ENCODE assay signal across 28 mouse cellular contexts in genomic region chrX:136693196-136693595, GRCm38 (mm10). TPM values are rescaled to one million over a fixed set of nuclear protein-coding genes. Genes with fewer than 3 reads are reported as not detected.
DNase-seq lines count a peak whose midpoint lies in the region; ATAC-seq and TF ChIP-seq lines count a peak whose summit lies in the region.
"Had no signal": no experiment of that assay in that cellular context is flagged by ENCODE, and none has a peak within 500 bp of the region (broad histone marks: within the 10 kb centered on the region; RNA-seq: fewer than 3 reads in every experiment).

No protein-coding gene starts in this region.

- DNase-seq in cerebellum, postnatal 25 days: peak; percentile 11 to 14
- no peak for DNase-seq in cerebellum, adult 9-11 months
- no peak for DNase-seq in hindbrain, embryonic 10.5 days (ENCODE audit: low spot score)
- no peak for DNase-seq in hindbrain, embryonic 14.5 days (ENCODE audit: low spot score)
- DNase-seq in brain, embryonic 14.5 days (ENCODE audit: low read depth): peak; percentile 0
- DNase-seq in embryo, embryonic 11 days: no peak
- DNase-seq: adrenal gland, postnatal 10 days; cerebellum, adult 11 months; gastrocnemius, postnatal 14 days; heart, postnatal 14 days; kidney, adult 8-10 months; kidney, postnatal 4 days; right cerebral cortex, adult 18-20 months; spleen, adult 18-20 months; thymus, adult 18-20 months; thymus, postnatal 36 days had no signal

- no peak for ATAC-seq in hindbrain, embryonic 14.5 days (ENCODE audit: low FRiP score)
- ATAC-seq in midbrain, embryonic 15.5 days (replicated peaks): peak; percentile 44; the same call in 1 of the 2 replicates
- ATAC-seq: intestine, embryonic 16.5 days; Patski had no signal

- 86% methylated on average over 5 of the region's 5 CpGs for WGBS in hindbrain, embryonic 10.5 days
- WGBS in hindbrain, embryonic 14.5 days: 80% methylated on average over 5 of the region's 5 CpGs
- 82% methylated on average over 5 of the region's 5 CpGs for WGBS in midbrain, embryonic 15.5 days

- no peaks in the 10 kb centered on the region for H3K9me3 ChIP-seq in hindbrain, embryonic 10.5 days
- H3K9me3 ChIP-seq in hindbrain, embryonic 14.5 days (ENCODE audit: control insufficient read depth, low read length): no peaks in the 10 kb centered on the region
- no peaks in the 10 kb centered on the region for H3K9me3 ChIP-seq in midbrain, embryonic 15.5 days
- H3K9me3 ChIP-seq: hindbrain, embryonic 15.5 days; limb, embryonic 13.5 days; lung, embryonic 15.5 days; midbrain, embryonic 12.5 days; neural tube, embryonic 12.5 days had no signal

- H3K4me2 ChIP-seq in hindbrain, embryonic 14.5 days (replicated peaks): no peak overlapping the region
- no peak overlapping the region for H3K4me2 ChIP-seq in midbrain, embryonic 15.5 days
- H3K4me2 ChIP-seq: hindbrain, embryonic 15.5 days; limb, embryonic 13.5 days; liver, embryonic 11.5 days; lung, embryonic 15.5 days; midbrain, embryonic 12.5 days; neural tube, embryonic 12.5 days had no signal

- no peak for TF ChIP-seq POLR2A in brain, embryonic 14.5 days (IDR thresholded peaks at IDR 0.05; ENCODE audit: borderline replicate concordance, extremely low read depth, insufficient read depth, insufficient read length, poor library complexity, severe bottlenecking)

- H3K27ac ChIP-seq in hindbrain, embryonic 10.5 days: peak overlapping the region; percentile 36; the same call in 1 of the 2 replicates
- no peak overlapping the region for H3K27ac ChIP-seq in hindbrain, embryonic 14.5 days
- peak overlapping the region; percentile 25; the same call in 1 of the 2 replicates for H3K27ac ChIP-seq in midbrain, embryonic 15.5 days
- H3K27ac ChIP-seq: hindbrain, embryonic 15.5 days; kidney, postnatal 0 days; limb, embryonic 13.5 days; lung, embryonic 15.5 days; midbrain, embryonic 12.5 days; neural tube, embryonic 12.5 days had no signal

- H3K4me1 ChIP-seq in hindbrain, embryonic 10.5 days (replicated peaks): peaks cover 8% of the 10 kb centered on the region
- no peaks in the 10 kb centered on the region for H3K4me1 ChIP-seq in hindbrain, embryonic 14.5 days (replicated peaks; ENCODE audit: control insufficient read depth, insufficient read depth, low read length)
- H3K4me1 ChIP-seq in midbrain, embryonic 15.5 days: 0 out of 2 replicates have a peak, but pooled peaks cover 4% of the 10 kb centered on the region
- H3K4me1 ChIP-seq: hindbrain, embryonic 15.5 days; limb, embryonic 13.5 days; lung, embryonic 15.5 days; neural tube, embryonic 12.5 days had no signal

- H3K36me3 ChIP-seq in hindbrain, embryonic 10.5 days: no peaks in the 10 kb centered on the region
- H3K36me3 ChIP-seq in hindbrain, embryonic 14.5 days (replicated peaks; ENCODE audit: control insufficient read depth, insufficient read depth): no peaks in the 10 kb centered on the region
- H3K36me3 ChIP-seq in midbrain, embryonic 15.5 days (replicated peaks): no peaks in the 10 kb centered on the region
- H3K36me3 ChIP-seq: hindbrain, embryonic 15.5 days; limb, embryonic 13.5 days; lung, embryonic 15.5 days; midbrain, embryonic 12.5 days; neural tube, embryonic 12.5 days had no signal

- no peak overlapping the region for H3K9ac ChIP-seq in hindbrain, embryonic 14.5 days
- H3K9ac ChIP-seq in midbrain, embryonic 15.5 days: no peak overlapping the region
- H3K9ac ChIP-seq: hindbrain, embryonic 15.5 days; limb, embryonic 13.5 days; lung, embryonic 15.5 days; midbrain, embryonic 12.5 days; neural tube, embryonic 12.5 days had no signal

- TF ChIP-seq CTCF in brain, embryonic 14.5 days (IDR thresholded peaks at IDR 0.05; ENCODE audit: borderline replicate concordance, extremely low read depth, insufficient read depth, insufficient read length): no peak

- no peak overlapping the region for H3K4me3 ChIP-seq in hindbrain, embryonic 10.5 days
- H3K4me3 ChIP-seq in hindbrain, embryonic 14.5 days (replicated peaks; ENCODE audit: low read length): no peak overlapping the region
- no peak overlapping the region for H3K4me3 ChIP-seq in midbrain, embryonic 15.5 days
- H3K4me3 ChIP-seq: erythroblast, embryonic 14.5 days; hindbrain, embryonic 15.5 days; limb, embryonic 13.5 days; lung, embryonic 15.5 days; midbrain, embryonic 12.5 days; myocyte; neural tube, embryonic 12.5 days had no signal

- no peaks in the 10 kb centered on the region for H3K27me3 ChIP-seq in hindbrain, embryonic 10.5 days (ENCODE audit: insufficient read depth, poor library complexity, severe bottlenecking)
- H3K27me3 ChIP-seq in hindbrain, embryonic 14.5 days (ENCODE audit: control insufficient read depth, insufficient read depth, low read length): no peaks in the 10 kb centered on the region
- H3K27me3 ChIP-seq in midbrain, embryonic 15.5 days (replicated peaks): no peaks in the 10 kb centered on the region
- H3K27me3 ChIP-seq: hindbrain, embryonic 15.5 days; limb, embryonic 13.5 days; lung, embryonic 15.5 days; midbrain, embryonic 12.5 days; neural tube, embryonic 12.5 days had no signal

RNA-seq across cellular contexts. Expression of gene Tceal1, which starts 14.6 kb away (rescaled TPM):
- 7.2 and 9.0 TPM in 2 replicates for polyA plus RNA-seq in hindbrain, embryonic 10.5 days (2016; fragmentation: Nextera tagmentation; extraction: Ambion mirVana)
- polyA plus RNA-seq in hindbrain, embryonic 14.5 days (2014; fragmentation: Nextera tagmentation; extraction: Ambion mirVana): 24.6 and 24.9 TPM in 2 replicates
- polyA plus RNA-seq in brain, embryonic 14.5 days (2012; rRNA removed): 10.9 and 11.8 TPM in 2 replicates
- polyA plus RNA-seq in midbrain, embryonic 15.5 days (2015; fragmentation: Nextera tagmentation; extraction: Ambion mirVana): 21.3 and 22.1 TPM in 2 replicates
- polyA plus RNA-seq: erythroblast, embryonic 14.5 days; Patski had no signal

RNA-seq across cellular contexts. Expression of gene Morf4l2, which starts 50.3 kb away (rescaled TPM):
- 514 and 571 TPM in 2 replicates for polyA plus RNA-seq in hindbrain, embryonic 10.5 days (2016; fragmentation: Nextera tagmentation; extraction: Ambion mirVana)
- polyA plus RNA-seq in hindbrain, embryonic 14.5 days (2014; fragmentation: Nextera tagmentation; extraction: Ambion mirVana): 545 and 593 TPM in 2 replicates
- 369 and 380 TPM in 2 replicates for polyA plus RNA-seq in brain, embryonic 14.5 days (2012; rRNA removed)
- polyA plus RNA-seq in midbrain, embryonic 15.5 days (2015; fragmentation: Nextera tagmentation; extraction: Ambion mirVana): 558 and 567 TPM in 2 replicates

Comparison
In these comparisons a context has a peak if more than half of its experiments do, and no peak if none do; other contexts are left out.
1. DNase-seq: peak in cerebellum, postnatal 25 days (2 of 2) and brain, embryonic 14.5 days (single experiment); none in cerebellum, adult 9-11 months (single experiment), hindbrain, embryonic 10.5 days (single experiment), hindbrain, embryonic 14.5 days (single experiment) and embryo, embryonic 11 days (single experiment).